Mouse (Mus musculus) liver, postnatal 0 days (tissue): ENCODE measurements around the gene Dcakd.

Experiments used
- CTCF ChIP-seq: sonication (generic); IDR thresholded peaks from 2 replicates; pipeline ENCODE4 v1.5.1; 2016; ENCODE audit warnings: antibody characterized with exemption, low read depth
- EP300 ChIP-seq: IDR thresholded peaks from 2 replicates; pipeline ENCODE4 v1.6.1; 2016; ENCODE audit warnings: antibody characterized with exemption, low read depth, mild to moderate bottlenecking

GRCm38 (mm10) chr11:103035007-103035406, 6.9 kb upstream of the Dcakd start:
- no peak for TF ChIP-seq CTCF
- TF ChIP-seq EP300 = no peak
